Comparison of ENCODE assay signal across 19 mouse cellular contexts in the genomic region with DNA sequence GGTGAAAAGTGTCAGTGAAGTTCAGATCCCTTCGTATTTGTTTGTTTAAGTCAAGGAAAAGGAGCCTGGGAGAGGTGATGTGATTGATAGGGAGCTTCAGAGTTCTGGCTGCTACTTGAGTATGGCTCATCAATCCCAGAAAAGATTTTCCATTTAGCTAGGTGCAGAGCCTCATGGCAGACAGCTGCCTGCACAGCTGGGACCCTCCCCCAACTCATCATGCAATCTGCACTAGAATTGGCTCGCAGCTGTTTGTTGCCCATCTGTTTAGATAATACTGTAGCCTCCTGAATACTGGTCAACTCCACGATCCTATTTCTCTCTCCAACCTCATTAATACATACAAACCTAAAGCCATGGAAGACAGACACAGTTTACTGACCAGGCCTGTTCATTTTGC.
DNase-seq lines count a peak whose midpoint lies in the region; ATAC-seq lines count a peak whose summit lies in the region.
"Had no signal": no experiment of that assay in that cellular context is flagged by ENCODE, and none has a peak within 500 bp of the region (broad histone marks: within the 10 kb centered on the region; RNA-seq: fewer than 3 reads in every experiment).

No protein-coding gene starts in this region.

- H3K4me3 ChIP-seq in midbrain, embryonic 13.5 days (replicated peaks), result no peak overlapping the region
- H3K4me3 ChIP-seq in midbrain, embryonic 15.5 days, result no peak overlapping the region
- no peak overlapping the region for H3K4me3 ChIP-seq in hindbrain, embryonic 16.5 days (ENCODE audit: low read length)
- H3K4me3 ChIP-seq in neural tube, embryonic 13.5 days, result no peak overlapping the region
- H3K4me3 ChIP-seq: embryonic facial prominence, embryonic 13.5 days; heart, embryonic 15.5 days had no signal

- H3K9me3 ChIP-seq in midbrain, embryonic 13.5 days, result no peaks in the 10 kb centered on the region
- H3K9me3 ChIP-seq in midbrain, embryonic 15.5 days, result no peaks in the 10 kb centered on the region
- H3K9me3 ChIP-seq in hindbrain, embryonic 16.5 days (ENCODE audit: control insufficient read depth, low read length), result no peaks in the 10 kb centered on the region
- no peaks in the 10 kb centered on the region for H3K9me3 ChIP-seq in neural tube, embryonic 13.5 days
- H3K9me3 ChIP-seq: embryonic facial prominence, embryonic 13.5 days; heart, embryonic 15.5 days had no signal

- no peaks in the 10 kb centered on the region for H3K36me3 ChIP-seq in midbrain, embryonic 13.5 days
- H3K36me3 ChIP-seq in midbrain, embryonic 15.5 days (replicated peaks), result no peaks in the 10 kb centered on the region
- H3K36me3 ChIP-seq in hindbrain, embryonic 16.5 days (ENCODE audit: control insufficient read depth, insufficient read depth, low read length), result no peaks in the 10 kb centered on the region
- no peaks in the 10 kb centered on the region for H3K36me3 ChIP-seq in neural tube, embryonic 13.5 days
- H3K36me3 ChIP-seq: embryonic facial prominence, embryonic 13.5 days; heart, embryonic 15.5 days had no signal

- no peak overlapping the region for H3K4me2 ChIP-seq in midbrain, embryonic 13.5 days (replicated peaks)
- no peak overlapping the region for H3K4me2 ChIP-seq in midbrain, embryonic 15.5 days
- H3K4me2 ChIP-seq in hindbrain, embryonic 16.5 days (ENCODE audit: low read length), result no peak overlapping the region
- no peak overlapping the region for H3K4me2 ChIP-seq in neural tube, embryonic 13.5 days
- H3K4me2 ChIP-seq: embryonic facial prominence, embryonic 13.5 days; heart, embryonic 15.5 days had no signal

- H3K27ac ChIP-seq in midbrain, embryonic 13.5 days, result no peak overlapping the region
- no peak overlapping the region for H3K27ac ChIP-seq in midbrain, embryonic 15.5 days
- H3K27ac ChIP-seq in hindbrain, embryonic 16.5 days (ENCODE audit: low read depth, low read length), result no peak overlapping the region
- no peak overlapping the region for H3K27ac ChIP-seq in neural tube, embryonic 13.5 days (replicated peaks)
- H3K27ac ChIP-seq: embryonic facial prominence, embryonic 13.5 days; heart, embryonic 15.5 days; macrophage had no signal

- ATAC-seq in midbrain, embryonic 13.5 days, result 0 out of 2 replicates have a peak, but pooled peaks have one; percentile 20
- no peak for ATAC-seq in midbrain, embryonic 15.5 days (replicated peaks)
- ATAC-seq in hindbrain, embryonic 16.5 days, result peak; percentile 56; the same call in 1 of the 2 replicates
- peak; percentile 67 for ATAC-seq in neural tube, embryonic 13.5 days (ENCODE audit: low read depth)

- H3K27me3 ChIP-seq in midbrain, embryonic 13.5 days, result no peaks in the 10 kb centered on the region
- H3K27me3 ChIP-seq in midbrain, embryonic 15.5 days (replicated peaks), result no peaks in the 10 kb centered on the region
- no peaks in the 10 kb centered on the region for H3K27me3 ChIP-seq in hindbrain, embryonic 16.5 days (replicated peaks; ENCODE audit: control insufficient read depth, insufficient read depth, low read length)
- H3K27me3 ChIP-seq in neural tube, embryonic 13.5 days, result no peaks in the 10 kb centered on the region
- H3K27me3 ChIP-seq: embryonic facial prominence, embryonic 13.5 days; heart, embryonic 15.5 days had no signal

- WGBS in midbrain, embryonic 13.5 days, result 71% methylated on average over 3 of the region's 3 CpGs
- 47% methylated on average over 3 of the region's 3 CpGs for WGBS in midbrain, embryonic 15.5 days
- 39% methylated on average over 3 of the region's 3 CpGs for WGBS in hindbrain, embryonic 16.5 days
- WGBS in neural tube, embryonic 13.5 days, result 38% methylated on average over 3 of the region's 3 CpGs

- DNase-seq in embryo, embryonic 11 days, result peak; percentile 12
- no peak for DNase-seq in adrenal gland, adult (ENCODE audit: inconsistent age in 2 of 2, low spot score in 1 of 2)
- no peak for DNase-seq in adrenal gland, postnatal 10 days
- DNase-seq: cerebellum, adult 11 months; cerebellum, postnatal 25 days; heart, adult 18-20 months; kidney, adult 18-20 months; kidney, postnatal 36 days; layer of hippocampus, adult 9-11 months; liver; lung, adult 2 months; right cerebral cortex, postnatal 14 days had no signal

- no peaks in the 10 kb centered on the region for H3K4me1 ChIP-seq in midbrain, embryonic 13.5 days (replicated peaks)
- no peaks in the 10 kb centered on the region for H3K4me1 ChIP-seq in midbrain, embryonic 15.5 days
- no peaks in the 10 kb centered on the region for H3K4me1 ChIP-seq in hindbrain, embryonic 16.5 days (ENCODE audit: control insufficient read depth, insufficient read depth, low read depth, low read length)
- no peaks in the 10 kb centered on the region for H3K4me1 ChIP-seq in neural tube, embryonic 13.5 days (replicated peaks)
- H3K4me1 ChIP-seq: embryonic facial prominence, embryonic 13.5 days; heart, embryonic 15.5 days had no signal

- H3K9ac ChIP-seq in midbrain, embryonic 13.5 days (replicated peaks), result no peak overlapping the region
- no peak overlapping the region for H3K9ac ChIP-seq in midbrain, embryonic 15.5 days
- no peak overlapping the region for H3K9ac ChIP-seq in hindbrain, embryonic 16.5 days (ENCODE audit: low read depth, low read length)
- no peak overlapping the region for H3K9ac ChIP-seq in neural tube, embryonic 13.5 days
- H3K9ac ChIP-seq: embryonic facial prominence, embryonic 13.5 days; heart, embryonic 15.5 days had no signal
